Mouse (Mus musculus) kidney, postnatal 25 days (tissue): Measurements from ENCODE around the gene Gpx8.
"Not testable (repeated sequence)": the region's sequence is repeated elsewhere in the genome, so short reads cannot be mapped to it uniquely, and the experiment has no call there.

Source experiments
- DNase-seq, 2 experiments: peaks; one replicate each; pipeline ENCODE4 v3.0.0; 2021; ENCODE audit warnings: mixed read lengths in 2 of 2

Gpx8 gene

DNA sequence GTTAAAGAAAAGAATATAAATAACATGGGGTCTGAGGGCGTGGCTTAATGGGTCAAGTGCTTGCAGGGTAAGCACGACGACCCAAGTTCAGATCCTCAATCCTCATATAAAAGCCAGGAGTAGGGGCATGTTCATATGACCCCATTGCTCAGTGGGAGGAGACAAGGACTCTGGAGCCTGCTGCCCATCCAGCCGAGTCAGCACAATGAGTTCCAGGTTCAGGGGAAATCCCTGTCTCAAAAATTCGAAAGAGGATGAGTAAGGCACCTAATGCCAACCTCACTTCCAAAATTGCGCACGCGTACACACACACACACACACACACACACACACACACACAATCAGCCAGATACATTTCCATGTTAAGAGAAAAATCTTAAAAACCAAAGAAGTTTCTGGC lies 23.7 kb downstream of the Gpx8 start:
- no peak for DNase-seq

DNA sequence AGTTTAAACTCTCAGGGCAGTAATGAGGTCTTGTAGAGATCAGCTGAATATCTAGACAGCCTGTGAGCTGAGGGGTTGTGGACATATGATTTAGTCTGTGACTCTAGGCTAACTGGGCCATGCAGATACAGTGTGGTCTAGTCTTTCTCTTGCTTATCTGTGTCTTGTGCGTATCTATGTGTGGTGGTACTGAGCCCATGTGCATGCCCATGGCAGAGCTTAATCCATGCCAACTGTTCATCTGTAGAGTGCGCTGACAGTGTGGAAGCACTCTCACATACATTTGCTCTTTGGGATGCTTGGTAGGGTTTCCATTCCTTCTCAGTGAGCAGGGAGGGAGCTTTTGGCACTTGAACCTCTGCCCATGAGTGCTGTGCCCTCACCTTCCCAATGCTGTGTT lies 24.7 kb downstream of the Gpx8 start:
- DNase-seq: no peak

DNA sequence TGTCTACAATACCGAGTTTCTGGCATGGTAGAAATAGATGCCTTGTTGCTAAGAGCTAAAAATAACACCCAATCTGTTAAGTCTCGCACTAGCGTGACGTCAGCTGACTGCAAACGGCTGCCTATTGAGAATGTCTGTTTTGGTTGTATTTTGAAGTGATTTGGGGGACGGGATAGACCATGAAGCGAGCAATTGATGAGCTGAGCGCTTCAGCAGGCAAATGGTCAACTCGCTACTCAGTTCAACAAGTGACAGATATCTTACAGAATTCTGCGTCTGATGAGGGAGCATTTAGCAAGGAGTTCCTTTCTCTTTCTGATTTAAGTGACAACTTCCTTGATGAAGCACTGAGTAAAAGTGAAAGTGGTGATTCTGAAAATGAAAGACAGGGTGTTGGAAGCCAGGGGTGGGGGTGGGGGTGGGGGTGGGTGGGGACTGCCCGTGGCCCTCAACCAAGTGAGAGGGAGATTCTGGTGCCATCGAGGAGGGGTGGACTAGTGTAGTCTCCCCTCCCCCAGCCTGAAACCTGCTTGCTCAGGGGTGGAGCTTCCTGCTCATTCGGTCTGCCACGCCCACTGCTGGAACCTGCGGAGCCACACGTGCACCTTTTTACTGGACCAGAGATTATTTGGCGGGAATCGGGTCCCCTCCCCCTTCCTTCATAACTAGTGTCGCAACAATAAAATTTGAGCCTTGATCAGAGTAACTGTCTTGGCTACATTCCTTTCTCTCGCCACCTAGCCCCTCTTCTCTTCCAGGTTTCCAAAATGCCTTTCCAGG lies 32.8 kb downstream of the Gpx8 start:
- DNase-seq: not testable (repeated sequence)

DNA sequence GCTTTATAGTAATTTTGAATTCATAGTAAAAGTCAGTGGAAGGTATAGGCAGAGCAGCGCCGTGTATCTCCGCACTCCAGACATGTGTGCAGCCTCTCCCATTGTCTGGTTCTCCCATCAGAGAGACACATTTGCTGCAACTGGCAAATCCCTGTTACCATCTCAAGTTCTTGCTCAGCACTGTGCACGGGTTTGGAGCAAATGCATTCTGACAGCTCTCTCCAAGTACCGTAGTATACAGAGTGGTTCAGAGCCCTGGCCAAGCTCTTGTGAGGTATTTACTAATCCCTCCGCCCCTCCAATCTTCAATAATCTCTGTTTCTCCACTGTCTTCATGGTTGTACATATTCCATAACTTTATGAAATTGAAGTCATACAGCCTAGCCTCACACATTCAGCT lies 33.5 kb downstream of the Gpx8 start:
- DNase-seq: no peak

DNA sequence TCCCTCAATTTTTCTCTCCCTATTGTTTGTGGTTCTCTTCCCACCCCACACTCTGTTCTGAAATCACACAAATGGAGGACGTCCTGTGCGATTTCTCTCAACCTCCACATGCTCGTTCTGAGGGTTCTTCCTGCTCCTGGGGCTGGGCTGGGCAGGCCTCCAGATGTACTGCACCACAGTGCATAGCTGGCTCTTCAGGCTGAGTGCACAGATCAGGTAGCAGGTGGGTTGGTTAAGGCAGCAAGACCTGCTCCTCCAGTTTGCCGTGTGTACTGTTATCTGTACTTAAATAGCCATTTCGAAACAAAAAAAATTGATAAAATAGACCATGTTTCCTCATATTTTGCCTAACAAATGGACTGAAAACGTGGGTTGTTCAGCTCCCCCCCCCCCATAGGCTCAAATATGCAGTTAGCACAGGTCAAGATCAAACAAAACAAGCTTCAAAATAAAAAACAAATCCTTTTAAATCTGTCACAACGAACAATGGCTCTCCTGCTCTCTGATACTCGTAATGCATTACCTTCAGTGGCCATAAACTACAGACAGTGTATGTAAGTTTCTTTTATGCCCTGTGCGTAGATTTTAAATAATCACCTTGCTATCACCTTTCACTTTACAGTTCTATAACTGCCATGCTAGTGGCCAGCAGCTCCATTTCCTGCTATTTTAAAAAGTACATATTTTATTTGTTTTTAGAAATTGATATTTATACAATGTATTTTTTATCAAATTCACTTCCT lies 45.5 kb downstream of the Gpx8 start:
- no peak for DNase-seq

DNA sequence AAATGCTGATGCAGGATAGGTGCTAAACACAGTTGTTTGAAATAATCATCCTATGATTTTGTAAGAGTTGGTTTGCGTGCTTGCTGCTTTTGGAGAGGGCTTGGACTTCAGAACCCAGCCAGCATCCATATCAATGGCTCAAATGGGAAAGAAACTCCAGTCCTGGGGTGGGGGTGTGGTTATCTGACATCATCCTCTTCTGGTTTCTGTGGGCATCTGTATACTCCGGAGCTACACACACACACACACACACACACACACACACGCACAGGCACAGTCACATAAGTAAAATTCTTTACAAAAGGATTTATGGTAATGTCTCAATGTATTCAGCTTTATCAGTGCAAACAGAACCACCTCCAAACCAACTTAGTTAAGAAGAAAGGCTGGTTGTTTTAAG lies 46.1 kb downstream of the Gpx8 start:
- DNase-seq: no peak

DNA sequence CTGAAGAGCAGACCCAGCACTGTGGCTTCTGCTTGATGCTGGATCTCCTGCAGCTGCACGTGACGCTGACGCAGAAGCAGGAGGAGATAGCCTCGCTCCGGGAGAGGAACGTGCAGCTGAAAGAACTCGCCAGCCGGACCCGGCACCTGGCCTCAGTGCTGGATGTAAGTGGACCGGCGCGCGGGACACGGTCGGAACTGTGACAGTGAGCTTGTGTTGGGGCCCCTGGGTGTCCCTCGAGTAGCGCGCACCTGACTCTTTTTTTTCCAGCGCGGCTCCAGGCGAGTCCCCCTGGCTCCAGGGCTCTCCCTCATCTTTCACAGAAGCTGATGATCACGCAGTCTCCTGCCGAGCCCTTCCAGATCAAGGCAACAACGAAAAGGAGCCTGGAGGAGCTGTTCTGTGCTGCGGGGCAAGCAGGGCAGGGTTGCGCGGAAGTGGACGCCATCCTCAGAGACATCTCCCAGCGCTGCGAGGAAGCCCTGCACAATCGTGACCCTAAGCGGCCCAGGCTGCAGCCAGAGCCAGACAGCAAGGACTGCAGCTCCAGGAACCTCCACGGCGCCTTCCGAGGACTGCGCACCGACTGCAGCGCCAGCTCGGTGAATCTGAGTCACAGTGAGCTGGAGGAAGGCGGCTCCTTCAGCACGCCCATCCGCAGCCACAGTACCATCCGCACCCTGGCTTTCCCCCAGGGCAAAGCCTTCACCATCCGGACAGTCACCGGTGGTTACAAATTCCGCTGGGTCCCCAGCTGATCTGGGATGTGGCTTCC lies 47.6 kb downstream of the Gpx8 start:
- DNase-seq: peak in 1 of 2 experiments; percentile 44

DNA sequence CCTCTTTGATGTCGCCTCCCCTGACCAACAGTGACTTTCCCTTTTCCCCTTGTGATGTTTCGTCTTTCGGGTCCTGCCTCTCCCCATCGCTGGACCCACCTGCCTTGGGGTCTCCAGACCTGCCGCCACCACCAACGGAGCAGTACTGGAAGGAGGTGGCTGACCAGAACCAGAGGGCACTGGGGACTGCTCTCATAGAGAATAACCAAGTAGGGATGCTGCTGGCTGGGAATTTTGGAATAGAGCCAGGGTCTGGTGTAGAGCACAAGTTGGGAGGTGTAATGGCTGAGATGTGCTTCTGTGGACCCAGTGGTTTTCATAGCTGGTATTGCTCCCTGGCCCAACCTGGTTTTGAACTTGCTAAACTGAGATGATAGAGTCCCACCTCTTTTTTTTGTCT lies 48.8 kb downstream of the Gpx8 start:
- DNase-seq: no peak

DNA sequence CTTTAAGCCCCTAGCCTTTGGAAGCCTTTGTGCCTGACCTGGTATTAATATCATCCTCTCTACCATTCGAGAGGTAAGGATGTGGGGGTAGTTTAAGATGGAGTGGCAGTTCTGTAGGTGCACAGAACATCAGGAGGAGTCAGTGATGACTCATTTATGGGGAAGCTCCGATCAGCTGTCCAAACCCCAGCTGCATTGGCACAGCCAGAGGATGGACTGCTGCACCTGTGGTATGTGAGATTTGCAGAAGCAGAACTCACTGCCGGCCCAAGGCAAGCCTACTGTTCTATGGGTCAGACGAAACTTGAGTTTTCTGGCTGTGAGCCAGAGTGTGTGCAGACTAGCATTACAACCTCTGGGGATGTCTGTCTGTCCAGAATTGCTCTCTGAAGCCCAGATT lies 49.8 kb downstream of the Gpx8 start:
- no peak for DNase-seq

DNA sequence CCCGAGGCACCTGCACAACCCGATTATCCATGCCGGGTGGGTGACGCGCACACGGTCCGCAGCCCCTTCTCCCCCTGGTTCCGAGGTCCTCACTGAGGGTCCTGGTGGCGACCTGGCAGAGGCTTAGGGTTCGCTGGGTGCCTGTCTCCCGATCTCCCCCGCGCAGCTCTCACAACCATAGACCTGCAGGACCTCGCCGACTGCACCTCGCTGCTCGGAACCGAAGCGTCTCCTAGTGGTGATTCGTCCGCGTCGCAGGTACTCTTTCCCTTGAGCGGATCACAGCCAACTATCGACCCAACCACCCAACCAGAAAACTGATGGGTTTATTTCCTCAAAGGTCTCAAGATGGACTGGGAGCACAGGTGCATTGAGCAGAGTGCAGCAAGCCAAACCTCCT lies 52.0 kb downstream of the Gpx8 start:
- DNase-seq: peak; percentile 72 to 74

DNA sequence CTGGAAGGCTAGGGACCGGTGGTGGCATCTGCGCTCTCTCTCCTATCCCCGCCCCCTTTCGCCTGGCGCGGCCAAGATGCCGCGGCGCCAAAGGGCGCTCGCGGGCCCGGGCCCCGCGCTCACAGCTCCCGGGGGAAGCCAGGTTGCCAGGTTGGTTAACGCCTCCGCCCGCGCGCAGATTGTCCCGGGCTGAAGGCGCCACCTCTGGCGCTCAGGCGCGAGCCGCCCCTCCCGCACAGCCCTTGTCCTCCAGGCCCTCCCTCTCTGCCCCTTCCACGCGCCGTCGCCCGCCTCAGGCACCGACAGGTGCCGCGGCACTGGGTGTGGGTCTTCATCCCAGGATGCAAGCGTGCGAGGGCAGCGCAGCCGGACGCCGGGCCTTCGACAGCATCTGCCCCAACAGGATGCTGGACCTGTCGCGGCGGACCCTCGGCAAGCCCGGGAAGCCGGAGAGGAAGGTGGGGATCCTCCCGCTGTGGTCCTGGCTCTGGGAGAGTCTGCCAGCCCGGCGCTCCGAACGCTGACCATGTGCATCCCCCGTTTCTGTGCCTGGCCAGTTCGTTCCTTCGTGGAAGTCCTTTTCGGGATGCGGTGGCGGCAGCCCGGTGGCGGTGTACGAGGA lies 52.6 kb downstream of the Gpx8 start, which contains the start of gene Mcidas:
Gene Mcidas (plus strand): TSS at position 315 of the 622 bp plus-strand sequence.
- peak in 1 of 2 experiments; percentile 37 for DNase-seq
